Mouse (Mus musculus): Measurements from ENCODE around the gene Amn1.

Gene Amn1

DNA sequence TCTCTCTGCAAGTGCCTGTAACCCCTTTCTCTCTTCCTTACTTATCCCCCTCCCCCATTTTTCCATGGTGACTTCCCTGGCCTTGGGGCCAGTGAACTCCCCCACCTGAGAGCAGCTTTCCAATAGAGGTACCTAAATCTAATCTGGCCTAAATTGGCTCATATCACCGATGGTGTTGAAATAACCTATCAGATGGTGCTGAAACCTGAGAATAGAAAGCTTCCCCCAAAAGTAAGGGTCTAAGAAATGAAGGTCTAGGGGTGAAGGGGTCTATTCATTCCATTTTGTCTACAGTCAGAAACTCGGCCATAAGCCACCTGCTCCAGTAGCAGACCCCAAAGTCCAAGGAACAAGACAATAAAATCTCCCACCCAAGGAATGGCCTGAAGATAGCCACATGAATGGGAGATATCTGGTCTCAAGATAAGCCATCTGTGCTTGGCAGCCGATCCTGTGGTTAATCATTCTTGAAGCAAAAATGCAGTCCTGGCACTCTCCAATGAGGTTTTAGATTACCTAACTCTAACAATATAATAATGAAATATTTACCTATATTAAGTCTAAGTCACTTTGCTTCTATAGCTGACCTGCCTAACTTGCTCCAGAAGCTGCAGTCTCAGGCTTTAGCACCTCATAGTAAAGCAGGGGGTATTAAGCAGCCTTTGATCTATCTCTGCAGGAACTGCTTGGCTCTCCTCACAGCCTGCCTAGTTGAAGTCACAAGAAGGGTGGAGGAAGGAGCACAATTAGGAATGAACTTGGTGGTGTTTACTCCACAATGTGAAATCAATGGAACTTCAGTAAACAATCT is 33.3 kb downstream of the Amn1 start:
- in situ Hi-C loops (cut with MboI, MseI) = no loop called here

DNA sequence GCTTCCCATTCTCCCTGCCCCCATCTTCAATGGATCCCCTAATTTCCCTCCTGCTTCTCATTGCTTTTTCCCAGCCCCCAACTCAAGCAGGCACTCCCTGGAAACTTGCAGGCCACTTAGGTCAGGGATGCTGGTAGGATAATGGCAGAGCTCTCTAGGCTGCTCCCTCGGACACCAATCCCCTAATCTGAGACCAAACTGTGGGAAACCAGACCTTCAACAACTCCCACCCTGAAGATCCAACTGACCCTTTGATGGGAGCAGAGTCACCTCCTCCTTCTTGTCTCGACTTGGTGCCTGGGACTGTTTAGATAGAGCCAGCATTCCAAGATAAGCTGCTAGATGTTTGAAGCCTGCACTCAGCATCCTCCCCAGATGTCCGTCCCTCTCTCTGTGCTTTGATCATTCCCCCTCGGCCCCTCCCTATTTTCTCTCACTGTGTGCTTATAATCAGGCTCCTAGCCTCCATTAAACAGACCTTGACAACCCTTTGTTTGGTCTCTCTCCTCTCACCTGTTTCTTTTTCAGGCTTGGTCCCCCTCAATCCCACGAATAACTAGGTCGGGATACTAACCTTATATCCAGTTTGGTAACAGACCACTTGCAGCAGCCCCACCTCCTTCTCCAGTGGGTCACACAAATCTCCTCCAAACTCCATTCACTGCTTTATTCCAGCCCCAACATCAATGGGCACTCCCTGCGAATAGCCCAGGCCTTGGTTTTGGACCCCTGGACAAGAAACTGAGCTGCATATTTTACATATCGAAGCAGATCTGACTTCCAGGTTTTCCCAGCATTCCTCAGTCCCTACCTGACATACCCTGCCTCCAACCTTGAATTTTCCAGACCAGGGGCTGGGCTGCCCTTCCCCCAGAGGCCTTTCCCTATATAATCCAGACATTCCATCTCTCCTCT is 34.1 kb downstream of the Amn1 start:
- in situ Hi-C loops (cut with MboI, MseI) = no loop called here

DNA sequence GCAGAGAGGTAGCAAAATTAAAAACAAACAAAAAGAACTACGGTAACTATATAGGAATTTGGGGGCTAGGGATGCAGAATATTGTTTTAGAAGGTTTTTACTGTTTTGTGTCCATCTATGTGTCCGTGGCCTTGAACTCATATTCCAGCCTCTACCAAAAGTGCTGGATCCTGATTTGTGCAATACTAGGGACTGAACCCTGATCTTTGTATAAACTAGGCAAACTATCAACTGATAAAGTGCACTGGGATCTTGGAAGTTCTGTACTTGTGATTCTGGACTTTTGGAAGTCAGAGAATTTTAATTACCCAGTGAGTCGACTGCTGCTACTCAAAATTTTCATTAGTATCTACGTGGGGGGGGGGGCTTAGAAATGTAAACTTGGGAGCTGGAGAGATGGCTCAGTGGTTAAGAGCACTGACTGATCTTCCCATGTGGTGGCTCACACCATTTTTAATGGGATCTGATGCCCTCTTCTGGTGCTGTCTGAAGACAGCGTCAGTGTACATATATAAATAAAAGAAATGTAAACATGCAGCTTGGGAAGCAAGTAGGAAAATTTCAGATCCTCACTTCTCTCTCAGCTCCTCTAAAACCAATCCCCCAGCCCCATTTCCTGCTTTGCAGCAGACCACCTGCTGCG is 34.9 kb downstream of the Amn1 start:
- in situ Hi-C loops (cut with MboI, MseI) = no loop called here

DNA sequence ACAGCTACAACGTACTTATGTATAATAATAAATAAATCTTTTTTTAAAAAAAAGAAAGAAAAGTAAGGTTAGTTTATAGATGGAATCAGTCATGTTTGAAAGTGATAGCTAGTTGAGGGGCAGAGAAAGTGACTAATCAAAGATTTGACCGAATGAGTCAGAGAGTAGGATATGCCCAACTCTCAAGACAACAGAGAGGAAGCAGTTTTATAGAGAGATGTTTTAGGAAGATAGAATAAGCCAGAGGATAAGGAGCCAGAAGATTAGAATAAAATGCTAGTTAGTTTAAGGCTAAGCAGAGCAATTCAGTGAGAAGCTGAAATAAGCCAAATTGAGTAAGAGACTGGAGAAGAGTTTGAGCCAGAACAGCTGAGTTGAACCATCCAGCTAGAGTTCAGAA is 36.4 kb downstream of the Amn1 start:
- in situ Hi-C loops (cut with MboI, MseI) = no loop called here

DNA sequence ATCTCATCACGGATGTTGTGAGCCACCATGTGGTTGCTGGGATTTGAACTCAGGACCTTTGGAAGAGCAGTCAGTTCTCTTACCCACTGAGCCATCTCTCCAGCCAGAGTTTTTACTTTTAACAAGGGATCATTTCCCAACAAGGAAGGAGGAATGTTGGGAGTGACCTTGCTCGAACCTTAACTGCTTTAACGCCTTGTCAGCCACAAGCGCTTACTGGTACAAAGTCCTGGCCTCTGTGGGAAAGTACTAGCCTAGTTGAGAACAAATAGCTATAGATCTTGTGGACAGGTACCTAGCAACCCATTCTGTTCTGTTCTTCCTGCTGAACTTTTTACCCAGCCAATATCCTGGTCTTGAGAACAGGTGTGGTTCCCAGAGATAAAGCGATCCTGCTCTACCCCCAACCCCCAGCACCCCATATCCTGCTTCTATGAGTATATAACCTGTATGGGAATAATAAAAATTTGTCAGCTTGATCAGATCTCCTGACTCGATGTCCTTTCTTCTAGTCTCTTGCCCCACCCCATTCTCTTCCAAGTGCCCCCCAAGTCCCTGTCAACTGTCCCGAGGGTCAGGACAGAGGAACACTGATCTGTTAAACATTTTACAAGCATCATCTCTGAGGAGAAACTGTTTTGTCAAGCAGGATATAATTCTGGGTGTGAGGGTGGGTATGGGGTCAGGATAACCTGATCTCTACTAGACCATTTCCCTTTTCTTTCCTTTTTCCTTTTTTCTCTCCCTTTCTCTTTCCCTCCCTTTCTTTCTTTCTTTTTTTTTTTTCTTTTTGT is 39.9 kb downstream of the Amn1 start:
- in situ Hi-C loops (cut with MboI, MseI) = no loop called here

DNA sequence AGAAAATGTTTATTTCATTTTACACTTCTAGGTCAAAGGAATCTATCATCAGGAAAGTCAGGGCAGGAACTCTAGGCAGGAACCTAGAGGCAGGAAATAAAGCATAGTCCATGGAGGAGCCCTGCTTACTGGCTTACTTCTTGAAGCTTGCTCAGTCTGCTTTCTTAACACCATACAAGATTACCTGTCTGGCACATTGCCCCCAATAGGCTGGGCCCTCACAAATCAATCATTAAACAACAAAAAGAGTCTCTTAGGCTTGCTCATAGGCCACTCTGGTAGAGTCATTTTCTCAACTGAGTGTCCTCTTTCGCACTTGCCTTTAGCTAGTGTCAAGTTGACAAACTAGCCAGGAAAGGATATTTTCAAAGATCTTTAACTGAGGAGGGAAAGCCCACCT is 43.4 kb downstream of the Amn1 start:
- in situ Hi-C loops (cut with MboI, MseI) = no loop called here

DNA sequence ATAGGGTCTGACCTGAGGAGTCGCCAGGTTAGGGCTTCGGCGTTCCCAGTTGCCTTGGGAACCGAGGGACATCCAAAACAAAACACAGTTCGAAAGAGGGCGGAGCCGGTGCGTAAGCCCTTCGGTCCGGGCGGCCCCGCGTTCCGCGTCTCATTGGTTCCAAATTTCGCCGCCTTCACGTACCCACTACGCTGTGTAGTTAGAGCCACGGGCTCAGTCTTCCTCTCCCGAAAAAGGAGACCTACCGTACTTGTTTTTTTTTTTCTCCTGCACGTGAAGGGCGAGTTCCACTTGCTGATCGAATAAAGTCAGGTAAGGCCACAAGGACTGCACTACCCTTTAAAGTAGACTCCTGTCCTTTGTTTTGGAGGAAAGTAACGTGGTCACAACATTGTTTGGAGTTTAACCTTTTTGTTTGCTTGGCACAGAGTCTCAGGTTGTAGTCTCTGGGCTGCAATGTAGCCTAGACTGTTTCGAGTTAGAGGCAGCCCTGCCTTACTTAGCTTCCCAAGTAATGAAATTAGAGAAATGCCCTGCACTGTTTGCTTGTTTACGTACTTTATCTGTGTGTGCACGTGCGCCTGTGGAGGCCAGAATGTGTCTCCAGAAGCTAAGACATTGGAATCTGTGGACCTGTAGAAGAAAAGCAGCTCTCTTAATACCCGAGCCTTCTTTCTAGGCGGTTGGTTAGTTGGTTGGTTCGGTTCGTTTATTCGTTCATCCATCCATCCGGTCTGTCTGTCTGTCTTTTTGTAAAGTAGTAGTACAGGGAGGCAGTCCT is 46.9 kb downstream of the Amn1 start:
- in situ Hi-C loops (cut with MboI, MseI) = loop anchor here (5.0 kb wide), 2 partner anchors 46 to 166 kb away; partner anchors contain the start of genes Amn1 and Resf1

DNA sequence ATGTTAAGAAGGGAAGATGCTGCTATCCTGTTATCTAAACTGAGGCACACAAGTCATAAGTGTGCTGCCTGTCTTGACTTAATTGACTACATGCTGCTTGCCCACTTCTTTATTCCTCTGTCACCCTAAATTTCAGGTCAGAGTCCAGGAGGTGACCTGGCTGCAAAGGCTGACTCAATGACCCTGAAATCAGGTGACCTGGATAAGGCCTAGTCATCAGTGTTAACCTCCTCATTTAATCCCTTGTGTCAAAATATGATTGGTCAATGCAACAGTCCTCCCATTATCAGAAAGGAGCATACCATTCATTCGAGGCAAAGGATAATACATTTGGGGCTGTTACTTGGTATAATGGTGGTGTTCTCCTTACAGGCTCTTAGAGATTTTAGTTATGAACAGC is 49.0 kb downstream of the Amn1 start, which contains the start of gene Etfbkmt:
Etfbkmt (plus strand) TSS at position 379 of the 400 bp plus-strand sequence.
- in situ Hi-C loops (cut with MboI, MseI) = loop anchor here (5.0 kb wide), 1 partner anchor 238 kb away; no protein-coding TSS in a partner anchor

DNA sequence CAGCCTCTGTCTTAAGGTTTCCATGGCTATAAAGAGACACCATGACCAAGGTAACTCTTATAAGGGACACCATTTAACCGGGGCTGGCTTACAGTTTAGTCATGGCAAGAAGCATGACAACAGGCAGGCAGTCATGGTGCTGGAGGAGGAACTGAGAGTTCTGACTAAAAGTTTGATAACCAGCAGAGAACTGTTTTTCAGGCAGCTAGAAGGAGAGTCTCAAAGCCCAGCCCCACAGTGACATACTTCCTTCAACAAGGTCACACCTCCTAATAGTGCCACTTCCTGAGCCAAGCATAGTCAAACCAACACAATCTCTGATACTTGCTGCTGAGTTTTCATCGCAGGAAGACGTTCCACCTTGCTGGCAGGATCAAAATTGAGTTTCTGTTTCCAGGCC is 49.5 kb downstream of the Amn1 start:
- in situ Hi-C loops (cut with MboI, MseI) = loop anchor here (5.0 kb wide), 1 partner anchor 238 kb away; no protein-coding TSS in a partner anchor

DNA sequence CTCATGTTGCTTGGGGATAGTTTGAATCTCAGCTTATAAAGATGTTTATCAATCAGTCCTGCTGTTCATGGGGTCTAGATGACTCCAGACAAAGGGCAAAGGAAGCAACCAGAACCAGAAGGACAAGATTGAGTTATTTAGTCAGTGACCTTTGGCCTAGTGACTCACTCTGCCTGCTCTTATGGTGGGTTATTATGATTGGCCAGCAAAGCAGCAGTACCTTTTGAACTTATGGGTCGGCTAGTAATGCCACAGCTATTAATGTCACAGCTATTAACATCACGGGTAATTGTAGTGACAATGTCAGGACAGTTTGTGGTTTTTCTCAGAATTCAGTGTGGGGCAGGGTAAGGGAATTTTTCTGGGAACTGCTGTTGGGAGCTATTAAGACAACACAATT is 50.6 kb downstream of the Amn1 start:
- in situ Hi-C loops (cut with MboI, MseI) = loop anchor here (5.0 kb wide), 1 partner anchor 239 kb away; no protein-coding TSS in a partner anchor

DNA sequence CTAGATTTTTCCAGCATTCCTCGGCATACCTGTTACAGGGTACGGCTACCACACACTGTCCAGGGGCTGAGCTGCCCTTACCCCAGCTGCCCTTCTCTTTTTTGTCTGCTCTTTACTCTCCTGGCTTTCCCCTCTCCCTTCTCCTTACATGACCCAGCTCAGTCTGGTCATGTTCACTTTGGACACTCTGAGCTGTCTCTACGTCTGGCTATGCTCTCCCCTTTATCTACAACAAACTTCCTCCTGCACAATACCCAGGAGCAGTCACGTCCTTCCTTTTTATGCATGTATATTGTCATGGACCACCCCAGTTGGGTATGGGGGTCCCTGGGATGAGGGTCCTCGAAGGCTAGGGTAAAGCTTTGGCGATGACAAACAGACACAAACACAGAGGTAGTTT is 52.9 kb downstream of the Amn1 start:
- in situ Hi-C loops (cut with MboI, MseI) = loop anchor here (5.0 kb wide), 1 partner anchor 242 kb away; no protein-coding TSS in a partner anchor

DNA sequence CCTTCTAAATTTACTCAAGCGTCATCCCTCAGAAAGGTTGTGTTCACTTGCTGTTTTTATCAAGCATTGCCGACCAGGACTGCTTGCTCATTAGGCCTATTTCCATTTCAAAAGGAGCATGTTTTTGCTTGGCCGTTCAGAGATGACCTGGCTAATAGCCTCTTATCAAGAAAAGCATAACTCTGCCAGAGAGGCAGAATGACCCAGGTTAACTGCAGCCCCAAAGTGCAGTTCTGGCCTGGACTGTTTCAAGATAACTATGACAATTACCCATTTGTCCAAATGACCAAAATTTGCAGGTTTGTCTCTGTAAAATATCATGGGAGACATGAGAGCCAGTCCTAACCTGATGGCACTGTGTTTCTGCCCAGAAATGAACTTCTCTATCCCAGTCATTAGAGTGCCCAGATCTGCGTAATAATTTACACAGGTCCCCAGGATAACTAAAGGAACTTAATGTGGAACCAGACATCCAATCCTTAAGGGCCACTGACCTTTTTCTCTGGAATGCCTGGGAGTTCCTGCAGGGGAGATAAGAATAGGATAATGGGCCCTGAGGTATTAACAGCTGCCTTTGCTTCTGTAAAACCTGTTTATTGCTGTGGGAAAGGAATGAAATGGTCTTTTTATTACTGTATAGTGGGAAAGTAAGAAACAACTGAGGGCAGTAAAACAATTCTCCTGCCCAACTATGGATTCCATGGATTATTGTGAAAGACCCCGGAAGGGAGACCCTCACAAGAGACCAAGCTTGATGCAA is 53.9 kb downstream of the Amn1 start:
- in situ Hi-C loops (cut with MboI, MseI) = loop anchor here (5.0 kb wide), 1 partner anchor 243 kb away; no protein-coding TSS in a partner anchor

DNA sequence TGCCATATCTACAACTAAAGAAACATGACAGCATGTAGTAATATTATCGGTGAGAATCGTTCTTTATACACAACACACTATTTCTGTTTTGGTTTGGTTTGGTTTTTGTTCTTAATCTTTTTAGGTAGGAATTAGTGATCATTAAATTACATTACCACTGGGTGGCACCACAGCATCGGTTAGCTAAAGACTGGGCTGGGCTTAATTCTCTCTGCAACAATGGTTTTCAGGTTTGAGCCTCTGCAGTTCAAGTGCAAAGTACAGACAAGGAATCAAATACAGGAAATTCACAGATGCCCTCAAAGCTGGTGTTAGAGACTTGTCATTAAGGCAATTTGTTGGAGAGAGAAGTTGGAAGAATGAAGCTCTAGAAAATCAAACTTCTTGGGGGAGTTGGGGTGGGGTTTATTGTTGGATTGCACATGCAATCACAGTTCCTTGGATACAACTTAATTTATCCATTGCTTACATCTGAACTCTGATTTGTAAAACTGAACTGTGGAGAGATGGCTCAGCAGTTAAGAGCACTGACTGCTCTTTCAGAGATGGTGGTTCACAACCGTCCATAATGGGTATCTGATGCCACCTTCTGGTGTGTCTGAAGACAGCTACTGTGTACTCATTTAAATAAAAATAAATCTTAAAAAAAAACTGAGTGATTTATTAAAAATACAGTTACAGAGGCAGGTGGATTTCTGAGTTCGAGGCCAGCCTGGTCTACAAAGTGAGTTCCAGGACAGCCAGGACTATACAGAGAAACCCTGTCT is 56.0 kb downstream of the Amn1 start:
- in situ Hi-C loops (cut with MboI, MseI) = no loop called here

DNA sequence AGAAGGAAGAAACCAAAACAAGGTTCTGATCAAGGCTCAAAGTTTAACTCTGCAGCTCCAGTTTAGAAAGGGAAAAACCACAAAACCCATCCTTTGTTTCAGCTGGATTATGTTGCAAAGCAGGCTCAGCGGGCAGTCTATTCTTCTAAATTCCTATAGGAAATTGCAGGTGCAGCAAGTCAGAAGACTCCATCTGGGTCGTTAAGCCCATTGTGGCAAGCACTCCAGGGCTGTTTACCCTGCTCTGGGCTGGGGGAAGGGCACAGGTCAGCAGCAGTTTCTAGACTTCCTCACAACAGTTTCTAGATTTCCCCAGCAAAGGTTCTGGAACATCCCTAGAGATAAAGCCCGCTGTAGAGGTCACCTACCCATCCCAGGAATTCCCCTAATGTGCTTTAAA is 57.4 kb downstream of the Amn1 start:
- in situ Hi-C loops (cut with MboI, MseI) = no loop called here

DNA sequence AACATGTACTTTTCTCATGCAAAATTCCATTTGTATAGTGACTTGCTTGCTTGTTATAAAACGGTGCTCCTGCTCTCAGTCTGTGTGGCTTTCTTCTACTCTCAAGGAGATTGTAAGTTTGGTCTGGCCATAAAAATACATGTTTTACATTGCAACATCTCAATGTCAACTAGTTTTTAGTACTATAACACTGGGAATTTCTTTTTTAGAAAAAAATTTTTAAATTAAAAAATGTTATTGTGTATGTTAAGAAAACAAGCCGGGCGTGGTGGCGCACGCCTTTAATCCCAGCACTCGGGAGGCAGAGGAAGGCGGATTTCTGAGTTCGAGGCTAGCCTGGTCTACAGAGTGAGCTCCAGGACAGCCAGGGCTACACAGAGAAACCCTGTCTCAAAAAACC is 58.6 kb downstream of the Amn1 start, which contains the start of gene Gm10203:
Gm10203 (plus strand) TSS at position 301 of the 400 bp plus-strand sequence.
- in situ Hi-C loops (cut with MboI, MseI) = loop anchor here (10.0 kb wide), 1 partner anchor 125 kb away; no protein-coding TSS in a partner anchor

DNA sequence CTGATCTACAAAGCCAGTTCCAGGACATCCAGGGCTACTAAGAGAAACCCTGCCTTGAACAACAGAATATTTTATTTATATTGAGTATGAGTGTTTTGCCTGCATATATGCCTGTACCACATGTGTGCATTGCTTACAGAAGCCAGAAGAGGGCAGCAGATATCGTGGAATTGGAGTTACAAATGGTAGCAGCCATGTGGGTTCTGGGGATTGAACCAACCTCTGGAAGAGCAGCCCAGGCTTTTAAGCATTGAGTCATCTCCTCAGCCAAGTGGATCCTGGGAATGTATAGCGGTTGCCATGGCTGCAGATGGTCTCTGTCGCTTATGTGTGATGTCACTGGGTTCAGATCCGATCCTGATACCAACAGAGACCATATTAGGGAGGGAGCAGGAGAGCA is 61.8 kb downstream of the Amn1 start:
- in situ Hi-C loops (cut with MboI, MseI) = loop anchor here (10.0 kb wide), 1 partner anchor 122 kb away; no protein-coding TSS in a partner anchor

DNA sequence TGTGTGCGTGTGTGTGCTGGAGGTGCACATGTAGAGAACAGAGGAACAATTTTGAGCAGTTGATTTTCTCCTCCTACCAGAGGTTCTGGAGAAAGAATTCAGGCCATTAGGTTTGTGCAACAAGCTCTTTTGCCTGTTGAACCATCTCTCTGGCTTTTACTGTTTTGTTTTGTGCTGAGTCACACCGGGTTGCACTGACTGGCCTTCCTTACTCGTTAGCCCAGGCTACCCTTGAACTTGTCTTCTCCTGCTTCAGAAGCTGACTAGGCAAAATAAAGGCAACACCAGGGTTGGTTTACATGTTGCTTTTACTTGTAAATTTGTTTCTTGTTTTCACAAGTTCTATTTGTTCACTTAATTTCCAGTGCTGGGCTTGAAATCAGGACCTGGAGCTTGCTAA is 65.5 kb downstream of the Amn1 start:
- in situ Hi-C loops (cut with MboI, MseI) = loop anchor here (10.0 kb wide), 1 partner anchor 118 kb away; no protein-coding TSS in a partner anchor

DNA sequence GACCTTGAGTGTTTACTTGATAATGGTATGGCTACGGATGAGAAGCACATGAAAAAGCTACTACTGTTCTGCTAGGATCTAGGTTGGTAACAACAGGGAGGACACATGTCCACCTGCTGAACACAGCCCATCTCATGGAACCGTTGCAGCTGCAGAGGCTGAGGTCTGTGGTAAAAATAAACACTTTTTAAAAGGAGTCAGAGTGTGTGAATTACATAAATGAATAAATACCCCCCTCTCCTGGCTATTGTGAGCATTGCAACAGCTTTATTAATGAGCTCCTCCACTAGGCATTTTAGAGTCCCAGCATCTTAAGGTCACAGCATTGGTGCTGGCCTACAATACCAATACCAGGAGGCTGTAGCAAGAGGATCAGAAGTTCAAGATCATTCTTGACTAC is 68.7 kb downstream of the Amn1 start:
- in situ Hi-C loops (cut with MboI, MseI) = loop anchor here (10.0 kb wide), 1 partner anchor 115 kb away; no protein-coding TSS in a partner anchor

Measured in regulatory T cell (primary cell).